Mouse (Mus musculus): ENCODE measurements around the gene Nucb1.

DNA sequence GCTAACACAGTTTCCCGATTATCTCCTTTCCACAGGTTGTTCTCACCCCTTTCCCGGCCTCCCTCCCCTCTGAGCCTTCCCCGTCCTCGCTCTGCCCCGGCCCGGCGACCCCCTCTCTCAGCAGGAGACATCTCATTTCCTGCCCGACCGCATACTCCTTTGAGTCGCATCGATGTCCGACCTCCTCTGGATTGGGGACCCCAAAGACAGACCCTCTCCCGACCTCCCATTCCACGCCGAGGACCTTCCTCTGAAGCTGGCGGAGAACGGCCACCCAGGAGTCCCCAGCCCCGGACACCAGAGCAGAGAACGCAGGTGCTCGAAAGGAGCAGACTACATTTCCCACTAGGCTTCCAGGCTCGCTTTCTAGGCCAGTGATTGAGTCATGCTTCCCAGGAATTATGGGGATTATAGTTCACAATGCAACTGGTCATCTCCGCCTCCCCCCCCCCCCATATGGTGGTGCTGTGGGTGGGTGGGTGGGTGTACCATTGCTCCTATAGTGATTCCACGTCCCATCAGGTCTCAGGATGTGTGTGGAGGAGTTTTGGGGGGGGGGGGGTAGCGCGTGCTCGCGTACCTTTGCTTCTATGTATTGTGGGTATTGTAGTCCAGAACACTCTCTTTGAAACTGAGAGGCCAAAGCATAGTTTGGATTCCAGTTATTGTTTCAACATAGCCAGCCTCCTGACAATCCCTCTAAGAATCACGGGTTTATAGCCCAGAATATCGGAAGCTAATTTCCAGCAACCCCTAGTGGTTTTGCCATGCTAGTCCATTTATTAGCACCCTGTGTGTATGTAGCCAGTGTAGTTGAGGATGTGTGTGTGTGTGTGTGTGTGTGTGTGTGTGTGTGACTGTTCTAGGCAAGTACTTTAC is 28.2 kb upstream of the Nucb1 start:
- peak; percentile 52; the same call in 1 of the 2 replicates for TF ChIP-seq POLR2A (IDR thresholded peaks at IDR 0.05; ENCODE audit: extremely low read depth, insufficient read depth, low read length)
- no peak for TF ChIP-seq CTCF (IDR thresholded peaks at IDR 0.05; ENCODE audit: extremely low read depth, insufficient read depth, low read length)

Measured in cortical plate, adult 2 months (tissue).